Mouse (Mus musculus): ENCODE data around the gene P2ry10b. TPM values are rescaled to one million over a fixed set of nuclear protein-coding genes. Genes with fewer than 3 reads are reported as not detected.

P2ry10b gene
- 0.31 and 0.71 TPM in 2 replicates for polyA plus RNA-seq (2015; fragmentation: Nextera tagmentation; extraction: Ambion mirVana)

DNA sequence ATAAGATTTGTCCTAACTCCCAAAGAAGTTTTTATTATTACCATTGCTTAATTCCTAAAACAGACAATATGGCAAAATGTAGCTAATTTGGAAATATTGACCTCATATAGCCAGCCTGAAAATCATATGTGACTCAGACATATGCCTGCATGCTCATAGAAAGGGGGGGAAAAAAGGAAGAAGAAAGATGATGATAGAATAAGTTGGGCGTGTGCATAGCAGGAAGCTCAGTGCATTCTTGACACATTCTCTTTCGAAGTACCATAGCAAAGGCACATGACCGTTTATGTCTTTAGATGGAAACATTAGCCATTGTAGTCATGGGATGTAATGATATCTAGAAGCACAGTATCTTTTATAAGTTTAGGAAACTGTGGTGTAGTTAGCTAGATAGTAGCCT is at the start of gene P2ry10b:
Gene P2ry10b, plus strand, starts transcription at position 247 of the 400 bp plus-strand sequence.
- no peak within 1 kb of the TSS for H3K4me2 ChIP-seq (ENCODE audit: low read length)
- no peaks in the 10 kb centered on the region for H3K9me3 ChIP-seq (ENCODE audit: control insufficient read depth, low read length)
- ATAC-seq: no peak
- H3K27ac ChIP-seq (ENCODE audit: low read depth, low read length): no peak within 1 kb of the TSS
- WGBS: 86% methylated on average over 3 of the region's 3 CpGs
- no peaks in the 10 kb centered on the region for H3K36me3 ChIP-seq (ENCODE audit: control insufficient read depth, insufficient read depth, low read length)
- no peaks in the 10 kb centered on the region for H3K27me3 ChIP-seq (replicated peaks; ENCODE audit: control insufficient read depth, insufficient read depth, low read length)
- H3K9ac ChIP-seq (ENCODE audit: low read depth, low read length): no peak within 1 kb of the TSS
- H3K4me1 ChIP-seq (ENCODE audit: control insufficient read depth, insufficient read depth, low read depth, low read length): no peaks in the 10 kb centered on the region
- H3K4me3 ChIP-seq (ENCODE audit: low read length): no peak within 1 kb of the TSS

- WGBS: 85% methylated on average over 1 of the region's 1 CpGs
- H3K4me1 ChIP-seq (ENCODE audit: control insufficient read depth, insufficient read depth, low read depth, low read length): no peaks in the 10 kb centered on the region
Measured at GRCm38 (mm10) chrX:107116333-107116732, 32.4 kb upstream of the P2ry10b start.

DNA sequence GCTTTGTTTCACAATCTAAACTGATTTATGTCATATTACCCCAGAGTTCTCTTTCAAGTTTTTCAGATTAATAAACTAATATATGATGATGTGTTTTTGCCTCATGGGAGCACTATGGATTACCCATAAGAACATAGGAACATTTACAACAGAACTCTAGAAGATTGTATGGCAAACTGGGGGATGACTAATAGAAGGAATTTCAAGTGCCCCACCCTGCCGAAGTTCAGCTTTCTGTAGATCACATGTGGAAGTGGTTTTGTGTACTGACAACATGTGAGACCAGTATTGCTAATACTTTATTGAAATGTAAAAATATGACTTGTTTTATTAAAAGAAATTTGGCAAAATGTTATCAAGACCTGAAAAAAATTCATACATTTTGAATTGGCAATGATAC is 31.7 kb upstream of the P2ry10b start:
- no peak overlapping the region for H3K4me3 ChIP-seq (ENCODE audit: low read length)
- H3K36me3 ChIP-seq (ENCODE audit: control insufficient read depth, insufficient read depth, low read length): no peaks in the 10 kb centered on the region
- 81% methylated on average over 1 of the region's 1 CpGs for WGBS
- H3K27me3 ChIP-seq (replicated peaks; ENCODE audit: control insufficient read depth, insufficient read depth, low read length): no peaks in the 10 kb centered on the region
- no peak overlapping the region for H3K9ac ChIP-seq (ENCODE audit: low read depth, low read length)
- H3K9me3 ChIP-seq (ENCODE audit: control insufficient read depth, low read length): no peaks in the 10 kb centered on the region
- ATAC-seq: no peak
- no peaks in the 10 kb centered on the region for H3K4me1 ChIP-seq (ENCODE audit: control insufficient read depth, insufficient read depth, low read depth, low read length)
- H3K27ac ChIP-seq (ENCODE audit: low read depth, low read length): no peak overlapping the region
- no peak overlapping the region for H3K4me2 ChIP-seq (ENCODE audit: low read length)

More at GRCm38 (mm10) chrX:107116333-107116732, 32.4 kb upstream of the P2ry10b start:
- Histone ChIP-seq H3K9me3 (ENCODE audit: control insufficient read depth, low read length) (no peaks in the 10 kb centered on the region), H3K27ac (ENCODE audit: low read depth, low read length) (no peak overlapping the region), H3K4me2 (ENCODE audit: low read length) (no peak overlapping the region), H3K4me3 (ENCODE audit: low read length) (no peak overlapping the region), H3K9ac (ENCODE audit: low read depth, low read length) (no peak overlapping the region), H3K27me3 (replicated peaks; ENCODE audit: control insufficient read depth, insufficient read depth, low read length) (no peaks in the 10 kb centered on the region), H3K36me3 (ENCODE audit: control insufficient read depth, insufficient read depth, low read length) (no peaks in the 10 kb centered on the region)
- ATAC-seq: no peak

- Histone ChIP-seq H3K9me3 (ENCODE audit: control insufficient read depth, low read length) (no peaks in the 10 kb centered on the region), H3K36me3 (ENCODE audit: control insufficient read depth, insufficient read depth, low read length) (no peaks in the 10 kb centered on the region), H3K27me3 (replicated peaks; ENCODE audit: control insufficient read depth, insufficient read depth, low read length) (no peaks in the 10 kb centered on the region), H3K4me3 (ENCODE audit: low read length) (no peak overlapping the region), H3K4me2 (ENCODE audit: low read length) (no peak overlapping the region), H3K27ac (ENCODE audit: low read depth, low read length) (no peak overlapping the region), H3K9ac (ENCODE audit: low read depth, low read length) (no peak overlapping the region), H3K4me1 (ENCODE audit: control insufficient read depth, insufficient read depth, low read depth, low read length) (no peaks in the 10 kb centered on the region)
- 84% methylated on average over 3 of the region's 3 CpGs for WGBS
- ATAC-seq: no peak
Measured at GRCm38 (mm10) chrX:107143184-107143583, 5.5 kb upstream of the P2ry10b start.

- no peak for ATAC-seq
- Histone ChIP-seq H3K9ac (ENCODE audit: low read depth, low read length) (no peak overlapping the region), H3K9me3 (ENCODE audit: control insufficient read depth, low read length) (no peaks in the 10 kb centered on the region), H3K4me1 (ENCODE audit: control insufficient read depth, insufficient read depth, low read depth, low read length) (no peaks in the 10 kb centered on the region), H3K27me3 (replicated peaks; ENCODE audit: control insufficient read depth, insufficient read depth, low read length) (no peaks in the 10 kb centered on the region), H3K27ac (ENCODE audit: low read depth, low read length) (no peak overlapping the region), H3K4me3 (ENCODE audit: low read length) (no peak overlapping the region), H3K4me2 (ENCODE audit: low read length) (no peak overlapping the region), H3K36me3 (ENCODE audit: control insufficient read depth, insufficient read depth, low read length) (no peaks in the 10 kb centered on the region)
- WGBS: 75% methylated on average over 2 of the region's 2 CpGs
Measured at GRCm38 (mm10) chrX:107143930-107144329, 4.8 kb upstream of the P2ry10b start.

DNA sequence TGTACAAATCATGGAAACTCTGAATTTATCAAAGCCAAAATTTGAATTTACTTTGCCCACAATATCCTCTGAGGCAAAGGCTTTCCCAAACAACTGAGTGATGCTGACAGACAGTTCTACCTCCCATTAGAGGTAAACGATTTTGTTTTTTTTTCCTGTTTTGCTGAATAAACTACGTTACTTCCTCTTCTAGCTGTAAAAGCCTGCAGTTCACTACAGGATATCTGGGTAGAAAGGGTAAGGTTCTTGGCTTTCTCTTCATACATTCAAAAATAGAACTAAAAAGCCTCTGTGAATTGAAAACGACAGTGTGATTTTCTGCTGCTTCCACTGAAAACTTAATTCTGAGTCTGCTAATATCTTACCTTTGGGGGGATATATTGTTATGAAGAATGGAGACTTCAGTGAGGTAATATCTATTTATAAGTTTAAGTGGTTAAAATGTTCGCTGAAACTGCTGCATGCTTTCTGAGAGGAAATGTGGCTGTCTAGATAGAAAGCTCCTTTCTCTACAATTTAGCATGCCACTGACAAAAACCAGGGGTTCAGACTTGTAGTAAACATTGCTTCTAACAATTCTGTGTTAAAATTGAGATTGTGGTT is 765 bp downstream of the P2ry10b start:
- Histone ChIP-seq H3K27me3 (replicated peaks; ENCODE audit: control insufficient read depth, insufficient read depth, low read length) (no peaks in the 10 kb centered on the region), H3K9me3 (ENCODE audit: control insufficient read depth, low read length) (no peaks in the 10 kb centered on the region), H3K4me1 (ENCODE audit: control insufficient read depth, insufficient read depth, low read depth, low read length) (no peaks in the 10 kb centered on the region), H3K9ac (ENCODE audit: low read depth, low read length) (no peak overlapping the region), H3K36me3 (ENCODE audit: control insufficient read depth, insufficient read depth, low read length) (no peaks in the 10 kb centered on the region), H3K4me3 (ENCODE audit: low read length) (no peak overlapping the region), H3K27ac (ENCODE audit: low read depth, low read length) (no peak overlapping the region), H3K4me2 (ENCODE audit: low read length) (no peak overlapping the region)
- WGBS: 68% methylated on average over 4 of the region's 4 CpGs
- no peak for ATAC-seq

DNA sequence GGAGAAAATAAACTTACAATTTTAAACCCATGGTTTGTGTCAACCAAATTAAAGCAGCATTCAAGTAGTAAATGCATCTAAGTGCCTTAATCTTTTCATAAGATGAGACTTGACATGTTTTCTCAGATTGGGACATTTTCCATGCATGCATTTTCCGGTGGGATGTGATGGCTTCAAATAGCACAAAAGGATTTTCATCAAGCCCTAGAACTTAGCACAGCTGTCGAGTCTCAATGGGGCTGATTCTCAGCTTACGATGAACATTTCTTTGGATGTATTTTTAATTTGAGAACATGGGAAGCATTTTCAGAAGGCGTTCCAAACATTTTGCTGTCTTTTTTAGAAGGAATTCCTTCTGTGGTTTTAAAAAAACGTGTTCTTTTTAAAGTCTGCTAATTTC is 1.3 kb downstream of the P2ry10b start:
- no peaks in the 10 kb centered on the region for H3K27me3 ChIP-seq (replicated peaks; ENCODE audit: control insufficient read depth, insufficient read depth, low read length)
- H3K9ac ChIP-seq (ENCODE audit: low read depth, low read length): no peak overlapping the region
- H3K4me3 ChIP-seq (ENCODE audit: low read length): no peak overlapping the region
- H3K9me3 ChIP-seq (ENCODE audit: control insufficient read depth, low read length): no peaks in the 10 kb centered on the region
- H3K4me1 ChIP-seq (ENCODE audit: control insufficient read depth, insufficient read depth, low read depth, low read length): no peaks in the 10 kb centered on the region
- no peak for ATAC-seq
- H3K4me2 ChIP-seq (ENCODE audit: low read length): no peak overlapping the region
- no peak overlapping the region for H3K27ac ChIP-seq (ENCODE audit: low read depth, low read length)
- H3K36me3 ChIP-seq (ENCODE audit: control insufficient read depth, insufficient read depth, low read length): no peaks in the 10 kb centered on the region
- 51% methylated on average over 5 of the region's 5 CpGs for WGBS

DNA sequence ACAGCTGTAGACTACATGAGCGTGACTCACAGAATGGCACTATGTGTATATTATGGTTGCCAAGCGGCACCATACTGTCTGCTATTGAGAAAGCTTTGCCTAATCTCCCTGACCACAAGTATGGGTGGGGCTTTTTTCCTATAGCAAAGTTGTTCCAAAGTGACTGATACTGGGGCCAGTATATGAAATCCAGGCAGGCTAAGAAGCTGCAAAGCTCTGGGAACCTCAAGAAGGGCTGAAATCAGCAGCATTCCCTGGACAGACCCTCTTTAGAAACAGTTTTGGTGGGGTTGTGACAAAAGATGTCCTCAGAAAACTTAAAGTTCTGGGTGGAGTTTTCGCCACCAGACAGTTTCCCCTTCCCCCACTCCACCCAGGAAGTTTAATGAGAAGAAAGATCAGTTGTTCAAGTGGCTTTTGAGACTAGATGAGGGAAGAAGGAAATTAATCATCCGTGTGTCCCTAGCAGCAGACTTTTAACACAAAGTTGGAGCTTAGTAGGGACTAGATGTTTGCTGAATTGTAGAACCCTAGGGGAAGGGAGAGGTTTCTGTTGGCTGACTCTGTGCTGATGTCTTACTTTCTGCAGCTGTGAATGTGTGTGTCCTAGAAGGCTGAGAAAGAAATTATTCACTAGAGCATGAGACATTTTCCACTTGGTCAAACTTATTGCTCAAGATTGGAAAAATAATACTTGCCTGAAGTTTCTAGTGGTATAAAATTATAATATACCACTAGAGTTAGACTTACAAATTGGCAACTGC is 2.2 kb downstream of the P2ry10b start:
- no peak overlapping the region for H3K4me3 ChIP-seq (ENCODE audit: low read length)
- H3K36me3 ChIP-seq (ENCODE audit: control insufficient read depth, insufficient read depth, low read length): no peaks in the 10 kb centered on the region
- no peaks in the 10 kb centered on the region for H3K9me3 ChIP-seq (ENCODE audit: control insufficient read depth, low read length)
- no peak overlapping the region for H3K27ac ChIP-seq (ENCODE audit: low read depth, low read length)
- H3K9ac ChIP-seq (ENCODE audit: low read depth, low read length): no peak overlapping the region
- H3K4me1 ChIP-seq (ENCODE audit: control insufficient read depth, insufficient read depth, low read depth, low read length): no peaks in the 10 kb centered on the region
- no peak for ATAC-seq
- H3K4me2 ChIP-seq (ENCODE audit: low read length): no peak overlapping the region
- WGBS: 57% methylated on average over 4 of the region's 4 CpGs
- H3K27me3 ChIP-seq (replicated peaks; ENCODE audit: control insufficient read depth, insufficient read depth, low read length): no peaks in the 10 kb centered on the region

DNA sequence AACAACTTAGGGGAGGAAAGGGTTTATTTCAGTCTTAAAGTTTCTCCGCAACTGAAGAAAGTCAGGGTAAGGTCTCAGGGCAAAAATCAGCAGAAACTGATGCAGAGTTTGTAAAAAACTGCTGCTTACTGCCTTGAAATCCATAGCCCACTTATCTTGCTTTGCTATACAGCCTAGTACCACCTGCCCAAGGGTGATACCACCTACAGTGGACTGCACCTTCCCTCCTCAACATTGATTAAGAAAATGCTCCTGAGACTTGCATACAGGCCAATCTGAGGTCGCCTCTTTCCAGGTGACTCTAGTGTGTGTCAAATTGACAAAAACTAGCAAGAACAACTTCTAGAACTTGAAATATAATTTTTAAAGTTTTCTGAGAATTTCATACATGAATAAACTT is 7.3 kb downstream of the P2ry10b start:
- Histone ChIP-seq H3K27me3 (replicated peaks; ENCODE audit: control insufficient read depth, insufficient read depth, low read length) (no peaks in the 10 kb centered on the region), H3K9me3 (ENCODE audit: control insufficient read depth, low read length) (no peaks in the 10 kb centered on the region), H3K27ac (ENCODE audit: low read depth, low read length) (no peak overlapping the region), H3K9ac (ENCODE audit: low read depth, low read length) (no peak overlapping the region), H3K4me1 (ENCODE audit: control insufficient read depth, insufficient read depth, low read depth, low read length) (no peaks in the 10 kb centered on the region), H3K4me3 (ENCODE audit: low read length) (no peak overlapping the region), H3K36me3 (ENCODE audit: control insufficient read depth, insufficient read depth, low read length) (no peaks in the 10 kb centered on the region), H3K4me2 (ENCODE audit: low read length) (no peak overlapping the region)
- no peak for ATAC-seq
- WGBS: 66% methylated on average over 2 of the region's 2 CpGs
